Mouse (Mus musculus) cortical plate, adult 2 months (tissue): Measurements from ENCODE around the gene Ehmt2.

Source experiments
- CTCF ChIP-seq: fragments of 200-500 bp; IDR thresholded peaks from 2 replicates; pipeline ENCODE4 v1.5.1; 2011; ENCODE audit warnings: mild to moderate bottlenecking, control low read depth, low read length; ENCODE audit not compliant: insufficient read depth; ENCODE audit errors: extremely low read depth
- POLR2A ChIP-seq: fragments of 200-500 bp; IDR thresholded peaks from 2 replicates; pipeline ENCODE4 v1.6.1; 2011; ENCODE audit warnings: mild to moderate bottlenecking, low read length, control low read depth; ENCODE audit not compliant: insufficient read depth; ENCODE audit errors: extremely low read depth

- no peak for TF ChIP-seq POLR2A
- TF ChIP-seq CTCF, result no peak
Observed at GRCm38 (mm10) chr17:34962841-34963240, 64.6 kb downstream of the Ehmt2 start.
